Mouse (Mus musculus) C3H10T1/2 (cell line): ENCODE measurements around the gene Rpl9. TPM values are rescaled to one million over a fixed set of nuclear protein-coding genes. Genes with fewer than 3 reads are reported as not detected.

ENCODE experiments used
- polyA plus RNA-seq, 2 experiments: library from polyadenylated mRNA; unstranded; fragments of >200 nt; fragmentation: generic; extraction: Trizol; gene quantifications; one replicate each; pipeline ENCODE4 v1.2.1; 2012; ENCODE audit warnings: missing spikeins in 2 of 2

Rpl9 gene
- polyA plus RNA-seq, result 1,000 to 10,000 TPM; 2,406 to 3,209 TPM

GRCm38 (mm10) chr5:65390648-65391644, at the start of gene Rpl9, which contains the start of gene Lias:
TSS of gene Rpl9 (minus strand) at chr5:65391444.
TSS of gene Lias (plus strand) at chr5:65391497.

GRCm38 (mm10) chr5:65435806-65436561, 44.7 kb upstream of the Rpl9 start, which contains the start of gene Ugdh:
TSS of gene Ugdh (minus strand) at chr5:65435949.

DNA sequence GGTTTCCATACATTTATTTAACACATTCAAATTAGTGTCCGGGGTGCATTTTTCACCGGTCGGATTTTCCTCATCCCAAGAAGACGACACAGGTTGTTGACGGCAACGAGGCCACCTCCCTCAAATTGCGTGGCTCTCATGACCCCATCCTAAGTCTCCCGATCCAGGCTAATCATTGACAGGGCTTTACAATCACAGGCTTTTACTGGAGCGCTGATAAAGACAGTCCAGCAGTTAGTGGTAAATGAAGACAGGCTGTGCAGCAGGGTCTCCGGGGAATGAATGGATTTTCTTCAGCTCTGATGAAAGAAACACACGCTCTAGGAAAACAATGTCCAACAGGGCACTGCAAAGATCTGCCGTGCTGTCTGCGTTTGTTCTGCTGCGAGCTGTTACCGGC, 43.1 kb downstream of the Rpl9 start, which contains the start of gene Klb:
Klb (plus strand) TSS at position 147 of the 400 bp plus-strand sequence.

Other genes starting within 250 kb of the Rpl9 start
- 10 to 100 TPM in 1 of 2 experiments, under 1 TPM in 1; 0.80 to 13.3 TPM for gene Wdr19, start 191.7 kb downstream of the Rpl9 start, polyA plus RNA-seq
- gene Rfc1, start 55.8 kb downstream of the Rpl9 start, polyA plus RNA-seq, result 10 to 100 TPM in 1 of 2 experiments, 1 to 10 TPM in 1; 2.2 to 10.5 TPM
- gene Klb, start 43.1 kb downstream of the Rpl9 start, polyA plus RNA-seq, result under 1 TPM; 0.01 to 0.06 TPM
- 10 to 100 TPM in 1 of 2 experiments, 1 to 10 TPM in 1; 5.1 to 19.4 TPM for gene Lias, start 53 bp upstream of the Rpl9 start, polyA plus RNA-seq
- gene Ugdh, start 44.5 kb upstream of the Rpl9 start, polyA plus RNA-seq, result 10 to 100 TPM in 1 of 2 experiments, 1 to 10 TPM in 1; 9.1 to 47.1 TPM
- not detected for gene Gm43552, start 101.4 kb upstream of the Rpl9 start, polyA plus RNA-seq
- gene Smim14, start 145.7 kb upstream of the Rpl9 start, polyA plus RNA-seq, result 10 to 100 TPM; 46.0 to 97.2 TPM
- gene Ube2k, start 145.8 kb upstream of the Rpl9 start, polyA plus RNA-seq, result 10 to 100 TPM; 36.8 to 50.9 TPM